Mouse (Mus musculus) intestine, embryonic 14.5 days (tissue): ENCODE measurements around the gene Maged2. TPM values are rescaled to one million over a fixed set of nuclear protein-coding genes. Genes with fewer than 3 reads are reported as not detected.
"Not testable (repeated sequence)": the region's sequence is repeated elsewhere in the genome, so short reads cannot be mapped to it uniquely, and the experiment has no call there.

Experiments
- ATAC-seq: fragments of 200-750 bp; cut with Nextera tagmentation; replicated peaks from 2 replicates; pipeline ENCODE4 v1.8.0; 2017; ENCODE audit warnings: low read depth, moderate number of reproducible peaks, moderate TSS enrichment, moderate library complexity; ENCODE audit not compliant: low FRiP score, low TSS enrichment
- DNase-seq: peaks from one replicate; pipeline ENCODE4 v3.0.0-alpha.2; 2018; ENCODE audit warnings: low spot score
- H3K27ac ChIP-seq: fragments of 300-500 bp; sonication (generic); 2 replicates; pipeline ENCODE4 v1.5.1; 2014; ENCODE audit warnings: low read depth, mild to moderate bottlenecking, control low read depth
- H3K27me3 ChIP-seq: fragments of 300-500 bp; sonication (generic); replicated peaks from 2 replicates; pipeline ENCODE4 v1.6.1; 2014; ENCODE audit warnings: low read length, control low read depth; ENCODE audit not compliant: control insufficient read depth, insufficient read depth
- H3K36me3 ChIP-seq: fragments of 300-500 bp; sonication (generic); 2 replicates; pipeline ENCODE4 v1.6.1; 2014; ENCODE audit warnings: low read length, control low read depth; ENCODE audit not compliant: control insufficient read depth, insufficient read depth
- H3K4me1 ChIP-seq: fragments of 300-500 bp; sonication (generic); replicated peaks from 2 replicates; pipeline ENCODE4 v1.6.1; 2014; ENCODE audit warnings: low read length, control low read depth, mixed read lengths; ENCODE audit not compliant: control insufficient read depth, insufficient read depth
- H3K4me2 ChIP-seq: fragments of 300-500 bp; sonication (generic); 2 replicates; pipeline ENCODE4 v1.6.1; 2014; ENCODE audit warnings: low read length
- H3K4me3 ChIP-seq: fragments of 300-500 bp; sonication (generic); 2 replicates; pipeline ENCODE4 v1.5.1; 2014; ENCODE audit warnings: low read depth, low read length, control low read depth, mixed read lengths
- H3K9ac ChIP-seq: fragments of 300-500 bp; sonication (generic); 2 replicates; pipeline ENCODE4 v1.6.1; 2014; ENCODE audit warnings: mild to moderate bottlenecking, low read length
- H3K9me3 ChIP-seq: fragments of 300-500 bp; sonication (generic); 2 replicates; pipeline ENCODE4 v1.6.1; 2016; ENCODE audit warnings: low read length, control low read depth; ENCODE audit not compliant: control insufficient read depth
- WGBS: fragments of 180-500 bp; shearing (Covaris S2); extraction: QIAGEN DNeasy Blood & Tissue Kit; methylation state at CpG from one replicate; pipeline ENCODE4 v1.1.7; 2014; 5-methylcytosine and 5-hydroxymethylcytosine counted together
- polyA plus RNA-seq: library from polyadenylated mRNA; unstranded; fragments of >200 nt; fragmentation: Nextera tagmentation; extraction: Ambion mirVana; gene quantifications from 2 replicates; pipeline ENCODE4 v1.2.1, GENCODE M21; 2014

Gene Maged2
- polyA plus RNA-seq = 458 and 513 TPM in 2 replicates

- ATAC-seq (peak; percentile 57; the same call in 1 of the 2 replicates), DNase-seq (peak; percentile 56)
- WGBS = 18% methylated on average over 7 of the region's 7 CpGs
- Histone ChIP-seq H3K36me3 (peaks cover 28% of the 10 kb centered on the region), H3K4me3 (peak within 1 kb of the TSS; percentile 51), H3K27me3 (no peaks in the 10 kb centered on the region), H3K9ac (peak within 1 kb of the TSS; percentile 46), H3K4me1 (no peaks in the 10 kb centered on the region), H3K4me2 (peak within 1 kb of the TSS; percentile 46), H3K27ac (peak within 1 kb of the TSS; percentile 83), H3K9me3 (no peaks in the 10 kb centered on the region)
Measured at GRCm38 (mm10) chrX:150814139-150814469, at the start of gene Maged2. Gene Maged2, minus strand, starts transcription at chrX:150814345.

GRCm38 (mm10) chrX:150848230-150848629, 34.1 kb upstream of the Maged2 start:
- Histone ChIP-seq H3K27me3 (0 out of 2 replicates have a peak, but pooled peaks cover 2% of the 10 kb centered on the region), H3K9ac (no peak overlapping the region), H3K4me3 (no peak overlapping the region), H3K27ac (no peak overlapping the region), H3K9me3 (no peaks in the 10 kb centered on the region), H3K4me2 (no peak overlapping the region), H3K4me1 (no peaks in the 10 kb centered on the region), H3K36me3 (no peaks in the 10 kb centered on the region)
- ATAC-seq (no peak), DNase-seq (no peak)
- 59% methylated on average over 8 of the region's 8 CpGs for WGBS

- H3K27ac ChIP-seq, DNase-seq: not testable (repeated sequence)
- WGBS = 42% methylated on average over 3 of the region's 10 CpGs
Measured at GRCm38 (mm10) chrX:150845480-150846205, 31.5 kb upstream of the Maged2 start.

GRCm38 (mm10) chrX:150843257-150843656, 29.1 kb upstream of the Maged2 start:
- DNase-seq, H3K4me1 ChIP-seq, H3K36me3 ChIP-seq, H3K4me3 ChIP-seq, H3K9me3 ChIP-seq, ATAC-seq, H3K9ac ChIP-seq, H3K27ac ChIP-seq, H3K4me2 ChIP-seq, H3K27me3 ChIP-seq: not testable (repeated sequence)
- 100% methylated on average over 1 of the region's 4 CpGs for WGBS

More at GRCm38 (mm10) chrX:150845480-150846205, 31.5 kb upstream of the Maged2 start:
- H3K9me3 ChIP-seq, H3K27me3 ChIP-seq, H3K4me3 ChIP-seq, H3K9ac ChIP-seq, H3K4me2 ChIP-seq, H3K36me3 ChIP-seq, H3K4me1 ChIP-seq: not testable (repeated sequence)
- ATAC-seq = peak; percentile 96

- WGBS = 59% methylated on average over 4 of the region's 4 CpGs
- no peaks in the 10 kb centered on the region for H3K4me1 ChIP-seq
- H3K4me2 ChIP-seq = no peak overlapping the region
- H3K36me3 ChIP-seq = no peaks in the 10 kb centered on the region
- H3K4me3 ChIP-seq = no peak overlapping the region
- no peaks in the 10 kb centered on the region for H3K9me3 ChIP-seq
- peaks cover 3% of the 10 kb centered on the region; the same call in 1 of the 2 replicates for H3K27me3 ChIP-seq
- no peak overlapping the region for H3K27ac ChIP-seq
- no peak for ATAC-seq
- H3K9ac ChIP-seq = no peak overlapping the region
- no peak for DNase-seq
Measured at GRCm38 (mm10) chrX:150830297-150830696, 16.2 kb upstream of the Maged2 start.

- ATAC-seq = no peak
- no peaks in the 10 kb centered on the region for H3K9me3 ChIP-seq
Measured at GRCm38 (mm10) chrX:150817278-150817677, 3.1 kb upstream of the Maged2 start.

GRCm38 (mm10) chrX:150815601-150816000, 1.5 kb upstream of the Maged2 start:
- ATAC-seq (no peak), DNase-seq (no peak)
- WGBS = 78% methylated on average over 1 of the region's 1 CpGs
- H3K4me1 ChIP-seq = no peaks in the 10 kb centered on the region
- H3K9ac ChIP-seq = no peak overlapping the region
- peaks cover 15% of the 10 kb centered on the region; the same call in 1 of the 2 replicates for H3K36me3 ChIP-seq
- H3K4me2 ChIP-seq = no peak overlapping the region
- no peaks in the 10 kb centered on the region for H3K27me3 ChIP-seq
- H3K27ac ChIP-seq = no peak overlapping the region
- H3K4me3 ChIP-seq = no peak overlapping the region
- H3K9me3 ChIP-seq = no peaks in the 10 kb centered on the region

More at GRCm38 (mm10) chrX:150817278-150817677, 3.1 kb upstream of the Maged2 start:
- H3K36me3 ChIP-seq = no peaks in the 10 kb centered on the region
- no peaks in the 10 kb centered on the region for H3K4me1 ChIP-seq
- H3K4me2 ChIP-seq = no peak overlapping the region
- DNase-seq = no peak
- H3K27me3 ChIP-seq = no peaks in the 10 kb centered on the region
- H3K27ac ChIP-seq = no peak overlapping the region
- H3K4me3 ChIP-seq = no peak overlapping the region
- no peak overlapping the region for H3K9ac ChIP-seq

- Histone ChIP-seq H3K4me1 (no peaks in the 10 kb centered on the region), H3K9ac (peak overlapping the region; percentile 46), H3K4me3 (peak overlapping the region; percentile 51), H3K27me3 (no peaks in the 10 kb centered on the region), H3K36me3 (peaks cover 29% of the 10 kb centered on the region), H3K9me3 (no peaks in the 10 kb centered on the region), H3K4me2 (peak overlapping the region; percentile 46), H3K27ac (peak overlapping the region; percentile 83)
- 20% methylated on average over 14 of the region's 16 CpGs for WGBS
- peak; percentile 72 for DNase-seq
- ATAC-seq = peak; percentile 74
Measured at GRCm38 (mm10) chrX:150813464-150814138, 544 bp downstream of the Maged2 start.
